Mouse (Mus musculus) midbrain, embryonic 14.5 days (tissue): Measurements from ENCODE around the gene Jpt1. TPM values are rescaled to one million over a fixed set of nuclear protein-coding genes. Genes with fewer than 3 reads are reported as not detected.
"Not testable (repeated sequence)": the region's sequence is repeated elsewhere in the genome, so short reads cannot be mapped to it uniquely, and the experiment has no call there.

ENCODE experiments used
- ATAC-seq: fragments of 200-750 bp; cut with Nextera tagmentation; 2 replicates; pipeline ENCODE4 v1.8.0; 2017; ENCODE audit warnings: moderate number of reproducible peaks, moderate library complexity; ENCODE audit not compliant: low FRiP score, low TSS enrichment
- DNase-seq: peaks from one replicate; pipeline ENCODE4 v3.0.0-alpha.2; 2015
- H3K27ac ChIP-seq: fragments of 300-500 bp; sonication (generic); replicated peaks from 2 replicates; pipeline ENCODE4 v1.5.1; 2014; ENCODE audit warnings: mild to moderate bottlenecking, low read depth, low read length, moderate library complexity
- H3K27me3 ChIP-seq: fragments of 300-500 bp; sonication (generic); 2 replicates; pipeline ENCODE4 v1.6.1; 2014; ENCODE audit warnings: low read length, control low read depth, mixed read lengths; ENCODE audit not compliant: control insufficient read depth, insufficient read depth
- H3K36me3 ChIP-seq: fragments of 300-500 bp; sonication (generic); 2 replicates; pipeline ENCODE4 v1.6.1; 2014; ENCODE audit warnings: low read length, control low read depth; ENCODE audit not compliant: control insufficient read depth, insufficient read depth
- H3K4me1 ChIP-seq: fragments of 300-500 bp; sonication (generic); 2 replicates; pipeline ENCODE4 v1.6.1; 2014; ENCODE audit warnings: mild to moderate bottlenecking, antibody characterized with exemption, low read length, control low read depth; ENCODE audit not compliant: control insufficient read depth, insufficient read depth
- H3K4me2 ChIP-seq: fragments of 300-500 bp; sonication (generic); 2 replicates; pipeline ENCODE4 v1.6.1; 2014; ENCODE audit warnings: mild to moderate bottlenecking, low read length, moderate library complexity
- H3K4me3 ChIP-seq: fragments of 300-500 bp; sonication (generic); replicated peaks from 2 replicates; pipeline ENCODE4 v1.5.1; 2014; ENCODE audit warnings: low read depth, low read length
- H3K9ac ChIP-seq: fragments of 300-500 bp; sonication (generic); replicated peaks from 2 replicates; pipeline ENCODE4 v1.6.1; 2014; ENCODE audit warnings: mild to moderate bottlenecking, low read length, moderate library complexity
- H3K9me3 ChIP-seq: fragments of 300-500 bp; sonication (generic); 2 replicates; pipeline ENCODE4 v1.6.1; 2016; ENCODE audit warnings: low read length, control low read depth, mixed read lengths; ENCODE audit not compliant: control insufficient read depth
- WGBS: fragments of 180-500 bp; shearing (Covaris S2); extraction: QIAGEN DNeasy Blood & Tissue Kit; methylation state at CpG from one replicate; pipeline ENCODE4 v1.1.7; 2014; 5-methylcytosine and 5-hydroxymethylcytosine counted together
- polyA plus RNA-seq: library from polyadenylated mRNA; unstranded; fragments of >200 nt; fragmentation: Nextera tagmentation; extraction: Ambion mirVana; gene quantifications from 2 replicates; pipeline ENCODE4 v1.2.1, GENCODE M21; 2014

Jpt1 gene
- polyA plus RNA-seq, 1 experiment from 2014 or later: 1,631 TPM

DNA sequence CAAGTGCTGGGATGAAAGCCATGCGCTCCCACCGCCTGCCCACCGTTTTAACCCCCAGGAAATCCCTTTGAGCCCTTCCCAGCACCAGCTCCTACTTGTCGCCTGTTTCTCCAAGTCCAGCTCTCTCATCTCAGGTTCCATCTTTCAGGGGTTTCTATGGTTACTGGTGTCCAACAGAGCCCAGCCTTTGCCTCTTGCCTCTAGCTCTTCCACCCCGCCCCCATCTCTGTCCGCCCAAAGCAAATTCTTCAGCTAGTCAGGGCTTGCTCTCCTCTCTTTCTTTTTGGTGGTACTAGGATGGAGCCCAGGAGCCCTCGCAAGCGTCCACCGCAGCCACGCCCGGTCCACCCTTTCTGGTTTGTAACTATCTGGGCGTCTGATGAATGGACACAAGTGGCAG, 29.0 kb downstream of the Jpt1 start:
- peak; percentile 37 for DNase-seq
- 26% methylated on average over 12 of the region's 12 CpGs for WGBS
- Histone ChIP-seq H3K9me3 (no peaks in the 10 kb centered on the region), H3K27ac (no peak overlapping the region), H3K9ac (no peak overlapping the region), H3K4me3 (no peak overlapping the region), H3K36me3 (peaks cover 23% of the 10 kb centered on the region), H3K4me2 (no peak overlapping the region), H3K4me1 (no peaks in the 10 kb centered on the region), H3K27me3 (no peaks in the 10 kb centered on the region)
- no peak for ATAC-seq

DNA sequence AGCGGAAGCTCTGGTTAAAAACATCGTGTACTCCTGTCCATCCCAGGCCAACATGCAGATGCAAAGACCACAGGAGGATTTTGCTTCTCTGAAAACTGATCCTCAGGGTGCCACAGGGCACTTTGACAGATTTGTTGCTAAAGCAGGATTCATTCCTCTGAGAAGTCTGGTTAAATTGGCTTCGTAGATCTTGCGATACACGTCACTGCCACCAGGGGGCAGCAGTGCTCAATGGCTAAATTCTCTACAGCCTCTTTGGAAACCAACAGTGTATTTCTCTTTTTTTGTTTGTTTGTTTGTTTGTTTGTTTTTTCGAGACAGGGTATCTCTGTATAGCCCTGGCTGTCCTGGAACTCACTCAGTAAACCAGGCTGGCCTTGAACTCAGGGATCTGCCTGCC, 30.5 kb downstream of the Jpt1 start:
- 19% methylated on average over 6 of the region's 6 CpGs for WGBS

DNA sequence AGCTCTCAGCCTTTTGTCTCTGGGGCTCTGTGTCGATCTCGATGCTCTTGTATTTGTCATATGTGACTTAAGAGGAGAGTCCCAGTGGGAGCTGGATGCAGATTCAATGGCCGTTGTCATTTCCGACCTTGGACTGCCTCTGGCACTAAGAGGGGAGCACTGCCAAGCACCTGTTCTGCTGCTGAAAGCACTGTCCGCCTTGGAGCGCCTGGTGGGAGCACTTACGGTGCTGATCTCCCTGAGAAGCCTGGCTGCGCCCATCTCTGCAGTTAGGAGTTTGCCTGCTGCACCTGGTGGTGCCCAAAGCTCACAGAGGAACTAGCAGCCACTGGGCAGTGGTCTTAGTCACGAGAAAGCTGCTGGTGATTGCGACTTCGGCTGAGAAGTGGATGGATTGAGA, 30.9 kb downstream of the Jpt1 start:
- WGBS: 71% methylated on average over 11 of the region's 11 CpGs
- ATAC-seq: no peak
- no peaks in the 10 kb centered on the region for H3K9me3 ChIP-seq

More for the DNA sequence above, 30.5 kb downstream of the Jpt1 start:
- no peaks in the 10 kb centered on the region for H3K9me3 ChIP-seq
- DNase-seq (peak; percentile 89), ATAC-seq (no peak)
- H3K9ac ChIP-seq: no peak overlapping the region
- no peaks in the 10 kb centered on the region for H3K4me1 ChIP-seq
- no peak overlapping the region for H3K27ac ChIP-seq
- H3K36me3 ChIP-seq: peaks cover 16% of the 10 kb centered on the region; the same call in 1 of the 2 replicates
- no peak overlapping the region for H3K4me3 ChIP-seq
- H3K4me2 ChIP-seq: no peak overlapping the region
- H3K27me3 ChIP-seq: no peaks in the 10 kb centered on the region

DNA sequence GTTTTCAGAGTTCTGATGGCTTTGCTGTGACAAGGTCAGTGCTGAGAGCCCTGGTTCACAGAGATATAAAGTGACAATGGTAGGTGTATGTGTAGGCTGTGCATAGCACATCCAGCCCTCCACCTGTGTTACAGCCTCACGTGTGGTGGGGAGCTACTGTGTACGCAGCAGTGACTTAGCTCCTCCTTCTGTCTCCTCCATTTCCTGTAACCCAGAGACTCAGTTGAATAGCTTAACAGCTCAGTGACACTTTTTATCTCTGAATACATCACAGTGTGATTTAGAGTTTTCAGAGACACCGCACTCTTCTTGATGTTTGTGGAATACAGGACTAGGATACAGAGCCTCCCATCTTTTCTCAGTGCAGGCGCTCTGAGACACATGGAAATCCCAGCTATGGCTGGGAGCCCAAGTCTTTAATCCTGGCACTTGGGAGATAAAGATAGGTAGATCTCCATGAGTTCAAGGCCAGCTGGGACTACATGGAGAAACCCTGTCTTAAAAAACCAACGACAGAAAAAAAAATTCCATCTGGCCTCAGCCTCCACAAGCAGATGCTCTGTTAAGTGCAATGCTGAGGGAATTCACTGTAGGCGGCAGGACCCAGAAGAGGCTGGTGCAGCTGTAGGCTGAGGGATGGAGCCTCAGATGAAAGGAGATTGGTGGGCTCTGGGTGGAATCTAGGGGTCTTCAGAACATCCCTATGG, 32.5 kb downstream of the Jpt1 start:
- no peaks in the 10 kb centered on the region for H3K9me3 ChIP-seq
- peaks cover 9% of the 10 kb centered on the region; the same call in 1 of the 2 replicates for H3K36me3 ChIP-seq
- H3K4me1 ChIP-seq: peaks cover 7% of the 10 kb centered on the region
- H3K27me3 ChIP-seq: no peaks in the 10 kb centered on the region
- ATAC-seq (no peak), DNase-seq (no peak)
- no peak overlapping the region for H3K9ac ChIP-seq
- H3K4me2 ChIP-seq: no peak overlapping the region
- H3K4me3 ChIP-seq: no peak overlapping the region
- no peak overlapping the region for H3K27ac ChIP-seq
- WGBS: 88% methylated on average over 6 of the region's 6 CpGs

More for the DNA sequence above, 30.9 kb downstream of the Jpt1 start:
- no peak for DNase-seq
- H3K9ac ChIP-seq: no peak overlapping the region
- no peaks in the 10 kb centered on the region for H3K4me1 ChIP-seq
- H3K4me3 ChIP-seq: no peak overlapping the region
- no peak overlapping the region for H3K4me2 ChIP-seq
- peaks cover 13% of the 10 kb centered on the region; the same call in 1 of the 2 replicates for H3K36me3 ChIP-seq
- H3K27me3 ChIP-seq: no peaks in the 10 kb centered on the region
- H3K27ac ChIP-seq: no peak overlapping the region

DNA sequence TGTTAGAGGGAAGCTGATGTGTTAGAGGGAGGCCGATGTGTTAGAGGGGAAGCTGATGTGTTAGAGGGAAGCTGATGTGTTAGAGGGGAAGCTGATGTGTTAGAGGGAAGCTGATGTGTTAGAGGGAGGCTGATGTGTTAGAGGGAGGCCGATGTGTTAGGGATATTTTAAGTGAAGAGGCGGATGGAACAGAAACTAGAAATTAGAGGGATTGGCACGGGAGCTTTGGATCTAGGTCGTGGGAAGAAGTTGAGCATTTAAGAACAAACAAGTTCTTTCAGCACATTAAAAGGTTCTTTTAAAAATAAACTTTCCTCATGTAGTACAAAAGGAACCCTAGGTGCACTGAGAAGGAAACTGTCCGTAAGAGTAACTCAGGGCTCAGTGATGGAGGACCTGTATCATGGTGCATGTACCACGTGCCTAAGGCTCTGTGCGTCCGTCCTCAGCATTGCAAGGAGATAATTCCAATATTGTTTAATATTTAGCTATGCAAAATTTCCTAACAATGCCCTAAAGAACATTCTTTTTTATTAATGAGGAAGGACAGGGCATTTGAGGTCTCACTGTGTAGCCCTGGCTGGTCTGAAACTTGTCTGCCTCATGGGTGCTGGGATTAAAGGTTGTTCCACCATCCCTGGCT, 35.8 kb downstream of the Jpt1 start:
- Histone ChIP-seq H3K27me3 (no peaks in the 10 kb centered on the region), H3K4me1 (peaks cover 33% of the 10 kb centered on the region), H3K4me3 (no peak overlapping the region), H3K4me2 (no peak overlapping the region), H3K9ac (no peak overlapping the region), H3K36me3 (peaks cover 5% of the 10 kb centered on the region; the same call in 1 of the 2 replicates), H3K9me3 (no peaks in the 10 kb centered on the region), H3K27ac (no peak overlapping the region)
- no peak for ATAC-seq
- DNase-seq: no peak
- 88% methylated on average over 9 of the region's 9 CpGs for WGBS

DNA sequence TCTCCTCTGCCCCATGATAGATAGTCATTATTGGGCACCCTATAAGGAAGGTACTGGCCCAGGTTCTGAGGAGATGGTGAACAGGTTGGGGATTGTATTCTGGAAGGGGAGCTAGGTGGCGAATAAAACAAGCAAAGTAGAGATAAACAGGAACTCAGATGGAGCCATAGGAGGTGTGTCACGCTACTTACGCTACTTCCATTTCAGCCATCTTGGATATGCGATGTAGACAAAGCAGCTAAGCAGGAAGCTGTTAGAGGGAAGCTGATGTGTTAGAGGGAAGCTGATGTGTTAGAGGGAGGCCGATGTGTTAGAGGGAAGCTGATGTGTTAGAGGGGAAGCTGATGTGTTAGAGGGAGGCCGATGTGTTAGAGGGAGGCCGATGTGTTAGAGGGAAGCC, 36.8 kb downstream of the Jpt1 start:
- H3K9me3 ChIP-seq, H3K27me3 ChIP-seq, DNase-seq, H3K27ac ChIP-seq, H3K4me2 ChIP-seq, H3K4me3 ChIP-seq, H3K36me3 ChIP-seq, ATAC-seq: not testable (repeated sequence)
- 90% methylated on average over 7 of the region's 7 CpGs for WGBS
- Histone ChIP-seq H3K9ac (peak overlapping the region; percentile 14; the same call in 1 of the 2 replicates), H3K4me1 (peaks cover 33% of the 10 kb centered on the region)

DNA sequence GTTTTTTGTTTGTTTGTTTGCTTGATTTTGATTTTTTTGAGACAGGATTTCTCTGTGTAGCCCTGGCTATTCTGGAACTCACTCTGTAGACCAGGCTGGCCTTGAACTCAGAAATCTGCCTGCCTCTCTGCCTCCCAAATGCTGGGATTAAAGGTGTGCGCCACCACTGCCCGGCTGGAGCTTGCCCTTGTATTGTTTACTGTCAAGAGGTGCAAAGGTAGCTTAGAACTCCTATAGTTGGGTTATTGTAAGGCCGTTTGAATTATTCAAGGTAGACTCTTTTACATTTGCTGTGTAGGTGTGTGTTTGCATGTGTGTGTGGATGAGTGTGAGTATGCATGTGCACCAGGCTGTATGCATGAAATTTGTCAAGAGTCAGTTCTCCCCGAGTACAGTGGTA, 37.6 kb downstream of the Jpt1 start:
- H3K4me3 ChIP-seq: not testable (repeated sequence)
- WGBS: 82% methylated on average over 4 of the region's 4 CpGs

DNA sequence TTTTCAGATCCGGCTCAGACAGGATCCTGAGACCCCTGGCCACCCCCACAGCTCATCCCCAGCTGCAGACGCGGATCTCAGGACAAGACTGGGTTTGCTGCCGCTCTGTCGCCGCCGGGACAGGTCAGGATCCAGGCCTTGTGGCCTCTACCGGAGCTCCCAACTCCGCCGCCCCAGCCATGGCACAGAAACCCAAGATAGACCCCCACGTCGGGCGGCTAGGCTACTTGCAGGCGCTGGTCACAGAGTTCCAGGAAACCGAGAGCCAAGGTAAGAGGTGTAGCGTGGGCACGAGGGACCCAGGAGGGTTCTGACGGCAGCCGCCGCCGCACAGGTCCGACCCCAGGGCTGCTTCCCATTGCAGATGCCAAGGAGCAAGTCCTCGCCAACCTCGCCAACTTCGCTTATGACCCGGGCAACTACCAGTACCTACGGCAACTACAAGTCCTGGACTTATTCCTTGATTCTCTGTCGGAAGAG, 38.4 kb downstream of the Jpt1 start:
- no peak for DNase-seq
- Histone ChIP-seq H3K4me1 (peaks cover 33% of the 10 kb centered on the region), H3K4me2 (peak overlapping the region; percentile 94), H3K4me3 (peak overlapping the region; percentile 87), H3K9ac (peak overlapping the region; percentile 72), H3K9me3 (no peaks in the 10 kb centered on the region), H3K27ac (0 out of 2 replicates have a peak overlapping the region, but pooled peaks have one; percentile 88), H3K27me3 (no peaks in the 10 kb centered on the region), H3K36me3 (peaks cover 5% of the 10 kb centered on the region; the same call in 1 of the 2 replicates)
- WGBS: 3% methylated on average over 28 of the region's 28 CpGs
- peak; percentile 19; the same call in 1 of the 2 replicates for ATAC-seq

More for the DNA sequence above, 37.6 kb downstream of the Jpt1 start:
- Histone ChIP-seq H3K4me1 (peaks cover 33% of the 10 kb centered on the region), H3K4me2 (peak overlapping the region; percentile 94)
- DNase-seq, H3K9me3 ChIP-seq, H3K36me3 ChIP-seq, ATAC-seq, H3K27ac ChIP-seq, H3K9ac ChIP-seq, H3K27me3 ChIP-seq: not testable (repeated sequence)
